In the genomic region with DNA sequence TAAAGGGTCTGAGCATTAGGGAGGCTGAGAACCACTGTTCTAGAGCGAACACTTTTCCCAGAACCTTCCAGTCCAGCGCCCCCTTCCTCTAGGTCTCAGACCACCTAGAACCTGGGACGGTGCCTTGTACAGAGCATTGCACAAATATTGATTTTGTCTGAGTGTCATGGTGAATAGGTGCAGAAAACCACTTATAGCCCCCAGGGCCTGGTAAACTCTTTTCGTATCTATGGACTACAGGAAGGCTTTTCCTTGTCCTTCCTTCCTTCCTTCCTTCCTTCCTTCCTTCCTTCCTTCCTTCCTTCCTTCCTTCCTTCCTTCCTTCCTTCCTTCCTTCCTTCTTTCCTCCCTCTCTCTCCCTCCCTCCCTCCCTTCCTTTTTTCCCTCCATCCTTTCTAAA, we compare ENCODE assay signal across 8 mouse cellular contexts. TPM values are rescaled to one million over a fixed set of nuclear protein-coding genes. Genes with fewer than 3 reads are reported as not detected.
DNase-seq lines count a peak whose midpoint lies in the region; ATAC-seq and TF ChIP-seq lines count a peak whose summit lies in the region.

A gene (plus strand): TSS at position 301 of the 400 bp plus-strand sequence.

- no peak within 1 kb of the TSS for H3K27ac ChIP-seq in cerebellum, adult 2 months (ENCODE audit: insufficient read depth, low read length)
- no peak within 1 kb of the TSS for H3K27ac ChIP-seq in lung, postnatal 0 days (ENCODE audit: low read length)
- H3K27ac ChIP-seq in neural tube, embryonic 15.5 days (replicated peaks) = peak within 1 kb of the TSS; percentile 82

- no peak within 1 kb of the TSS for H3K9ac ChIP-seq in lung, postnatal 0 days (replicated peaks; ENCODE audit: low read depth)
- H3K9ac ChIP-seq in neural tube, embryonic 15.5 days (replicated peaks) = peak within 1 kb of the TSS; percentile 79

- 82% methylated on average over 4 of the region's 4 CpGs for WGBS in cerebellum, adult 2 months
- WGBS in lung, postnatal 0 days = 65% methylated on average over 4 of the region's 4 CpGs
- WGBS in neural tube, embryonic 15.5 days = 69% methylated on average over 4 of the region's 4 CpGs

- ATAC-seq in lung, postnatal 0 days = no peak
- no peak for ATAC-seq in neural tube, embryonic 15.5 days (ENCODE audit: low FRiP score)
- ATAC-seq in megakaryocyte-erythroid progenitor cell, adult 5-6 weeks (replicated peaks; ENCODE audit: low FRiP score, low TSS enrichment, poor library complexity, severe bottlenecking) = no peak

- no peaks in the 10 kb centered on the region for H3K9me3 ChIP-seq in lung, postnatal 0 days (ENCODE audit: low read length)
- no peaks in the 10 kb centered on the region for H3K9me3 ChIP-seq in neural tube, embryonic 15.5 days (replicated peaks)

- no peaks in the 10 kb centered on the region for H3K27me3 ChIP-seq in cerebellum, adult 2 months (ENCODE audit: control insufficient read depth, insufficient read depth, low read length)
- no peaks in the 10 kb centered on the region for H3K27me3 ChIP-seq in lung, postnatal 0 days (replicated peaks; ENCODE audit: insufficient read depth, low read length)
- H3K27me3 ChIP-seq in neural tube, embryonic 15.5 days (replicated peaks) = no peaks in the 10 kb centered on the region

- H3K4me3 ChIP-seq in cerebellum, adult 2 months (replicated peaks; ENCODE audit: insufficient read depth, low read depth, low read length) = peak within 1 kb of the TSS; percentile 46
- H3K4me3 ChIP-seq in lung, postnatal 0 days (ENCODE audit: low read depth, low read length) = peak within 1 kb of the TSS; percentile 51
- H3K4me3 ChIP-seq in neural tube, embryonic 15.5 days (replicated peaks) = peak within 1 kb of the TSS; percentile 75

- H3K4me1 ChIP-seq in cerebellum, adult 2 months (ENCODE audit: control insufficient read depth, insufficient read depth, low read length) = no peaks in the 10 kb centered on the region
- no peaks in the 10 kb centered on the region; the same call in 1 of the 2 replicates for H3K4me1 ChIP-seq in lung, postnatal 0 days (ENCODE audit: insufficient read depth, low read depth, low read length)
- H3K4me1 ChIP-seq in neural tube, embryonic 15.5 days = peaks cover 13% of the 10 kb centered on the region

- no peak for TF ChIP-seq CTCF in cerebellum, adult 2 months (IDR thresholded peaks at IDR 0.05; ENCODE audit: borderline replicate concordance, insufficient read depth, low read depth, low read length)
- no peak for TF ChIP-seq CTCF in lung, postnatal 0 days (IDR thresholded peaks at IDR 0.05)

- DNase-seq in cerebellum, adult 2 months = no peak
- DNase-seq in cerebellum, adult 18-20 months = no peak
- no peak for DNase-seq in lung, postnatal 0 days (ENCODE audit: low spot score)
- no peak for DNase-seq in lung, postnatal 25 days (ENCODE audit: low spot score)
- no peak for DNase-seq in layer of hippocampus, postnatal 25 days (ENCODE audit: extremely low spot score in 1 of 2, low spot score in 1 of 2)
- no peak for DNase-seq in embryo, embryonic 10 days (ENCODE audit: low spot score)

- TF ChIP-seq POLR2A in cerebellum, adult 2 months (IDR thresholded peaks at IDR 0.05; ENCODE audit: borderline replicate concordance, insufficient read depth, low read length) = no peak

- peak within 1 kb of the TSS; percentile 96 for H3K4me2 ChIP-seq in lung, postnatal 0 days (replicated peaks; ENCODE audit: low read depth, low read length)
- H3K4me2 ChIP-seq in neural tube, embryonic 15.5 days = peak within 1 kb of the TSS; percentile 94

- H3K36me3 ChIP-seq in lung, postnatal 0 days (ENCODE audit: insufficient read depth, low read length) = no peaks in the 10 kb centered on the region
- no peaks in the 10 kb centered on the region for H3K36me3 ChIP-seq in neural tube, embryonic 15.5 days

- no peak for TF ChIP-seq EP300 in lung, postnatal 0 days (IDR thresholded peaks at IDR 0.05)

RNA-seq across cellular contexts. Expression of the gene that starts here (rescaled TPM):
- polyA plus RNA-seq in cerebellum, adult 2 months (2012; rRNA removed) = 8.7 and 10.1 TPM in 2 replicates
- polyA plus RNA-seq in lung, postnatal 0 days (2015; fragmentation: Nextera tagmentation; extraction: Ambion mirVana) = 26.1 and 27.1 TPM in 2 replicates
- 10 to 100 TPM; 12.5 to 14.8 TPM for total RNA-seq in layer of hippocampus, postnatal 25 days (2021)
- 24.3 and 24.5 TPM in 2 replicates for polyA plus RNA-seq in neural tube, embryonic 15.5 days (2015; fragmentation: Nextera tagmentation; extraction: Ambion mirVana)
- not detected in 2 replicates for total RNA-seq in megakaryocyte-erythroid progenitor cell, adult 5-6 weeks (2014; fragmentation: Nextera tagmentation)
- 0.88 TPM in 1 of 2 replicates, not detected in the other for total RNA-seq in megakaryocyte-erythroid progenitor cell, adult 5-6 weeks (2017)

Comparison
In these comparisons a context has a peak if more than half of its experiments do, and no peak if none do; other contexts are left out.
1. RNA of the gene that starts here (total RNA-seq): 12.5 to 14.8 TPM in layer of hippocampus, postnatal 25 days; 0.88 TPM in megakaryocyte-erythroid progenitor cell, adult 5-6 weeks; every median in the first group is over 4 times any median in the second.
2. Peak in every context shown above with its lines, with median percentiles within 50 percentile points of each other: H3K4me3 ChIP-seq.